Mouse (Mus musculus): ENCODE results near the gene Alppl2. TPM values are rescaled to one million over a fixed set of nuclear protein-coding genes. Genes with fewer than 3 reads are reported as not detected.

Alppl2 gene
- polyA plus RNA-seq, 1 experiment, result not detected

DNA sequence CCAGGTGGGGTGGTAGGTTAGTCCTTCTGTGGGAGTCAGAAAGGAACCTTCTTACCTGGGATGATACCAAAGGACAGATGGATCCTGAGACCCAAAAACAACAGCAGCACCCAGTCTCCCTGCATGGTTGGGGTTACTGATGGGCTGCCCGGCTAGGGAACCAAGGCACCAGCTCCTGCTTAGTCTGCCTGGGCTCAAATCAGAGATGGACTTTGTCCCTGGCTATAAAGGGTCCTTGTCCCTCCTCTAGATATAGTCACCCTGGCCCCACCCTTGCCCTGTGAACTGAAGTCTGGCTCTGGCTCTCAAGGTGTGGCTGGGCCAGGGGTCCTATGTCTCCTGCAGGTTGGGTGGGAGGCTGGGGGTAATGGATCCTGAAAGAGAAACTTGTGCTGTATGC is 11.7 kb upstream of the Alppl2 start, which contains the start of gene Alpi:
Gene Alpi, minus strand, starts transcription at position 196 of the 400 bp plus-strand sequence.
- TF ChIP-seq POLR2A (IDR thresholded peaks at IDR 0.05; ENCODE audit: low read depth, low read length), result no peak
- no peak for TF ChIP-seq CTCF (IDR thresholded peaks at IDR 0.05; ENCODE audit: borderline replicate concordance, insufficient read depth, low read length)
- no peaks in the 10 kb centered on the region for H3K4me1 ChIP-seq (ENCODE audit: control insufficient read depth, insufficient read depth, low read length)
- no peak within 1 kb of the TSS for H3K4me3 ChIP-seq (ENCODE audit: insufficient read depth, low read length)
- no peak within 1 kb of the TSS for H3K27ac ChIP-seq (ENCODE audit: insufficient read depth, low read length)

DNA sequence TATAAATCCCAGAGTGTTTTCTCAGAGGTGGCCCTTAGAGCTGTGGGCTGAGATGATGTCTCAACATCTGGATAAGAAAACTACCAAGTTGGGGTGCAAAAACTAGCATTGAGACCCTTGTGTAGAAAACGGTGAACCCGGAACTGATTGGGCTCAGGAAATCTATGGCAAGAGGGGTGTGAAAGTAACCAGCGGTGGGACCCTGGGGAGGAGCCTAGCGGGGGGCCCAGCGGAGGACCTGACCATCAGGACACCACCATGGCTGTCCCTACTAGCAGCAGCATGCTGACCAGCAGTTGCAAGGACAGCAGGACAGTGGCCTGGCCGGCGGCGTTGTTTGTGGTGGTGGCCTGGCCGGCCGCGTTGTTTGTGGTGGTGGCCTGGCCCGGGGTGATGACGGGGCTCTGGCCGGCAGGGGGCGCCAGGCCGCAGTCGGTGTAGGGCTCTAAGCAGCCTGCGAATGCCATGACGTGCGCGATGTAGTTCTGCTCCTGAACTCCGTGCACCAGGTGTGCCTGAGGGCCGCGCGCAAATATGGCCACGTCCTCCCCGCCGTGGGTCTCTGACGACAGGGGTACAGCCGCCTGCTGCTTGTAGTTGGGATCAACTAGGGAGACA is 8.7 kb upstream of the Alppl2 start:
- no peak overlapping the region for H3K4me3 ChIP-seq (ENCODE audit: insufficient read depth, low read length)

DNA sequence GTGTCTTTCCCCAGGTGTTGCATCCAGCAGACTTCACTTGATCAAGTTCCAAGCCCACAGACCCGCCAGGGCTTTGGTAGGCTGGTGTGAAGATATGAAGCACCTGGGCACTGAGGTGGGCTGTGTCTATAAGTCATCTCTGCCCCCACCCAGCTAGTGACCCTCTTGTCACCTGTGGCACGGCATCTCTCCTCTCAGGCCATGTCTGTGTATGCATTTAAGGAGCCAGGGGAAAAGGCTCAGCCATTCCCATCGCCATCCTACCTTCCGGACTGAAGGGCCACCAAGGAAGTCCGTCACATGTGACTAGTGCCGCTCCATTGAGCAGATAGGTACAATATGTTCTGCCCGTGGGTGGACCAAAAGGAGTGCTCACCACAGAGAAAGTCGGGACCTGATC is 5.9 kb upstream of the Alppl2 start:
- Histone ChIP-seq H3K4me3 (ENCODE audit: insufficient read depth, low read length) (no peak overlapping the region), H3K4me1 (ENCODE audit: control insufficient read depth, insufficient read depth, low read length) (no peaks in the 10 kb centered on the region), H3K27ac (ENCODE audit: insufficient read depth, low read length) (no peak overlapping the region)
- TF ChIP-seq CTCF (IDR thresholded peaks at IDR 0.05; ENCODE audit: borderline replicate concordance, insufficient read depth, low read length), result no peak
- no peak for TF ChIP-seq POLR2A (IDR thresholded peaks at IDR 0.05; ENCODE audit: low read depth, low read length)

More for the DNA sequence above, 8.7 kb upstream of the Alppl2 start:
- no peak for TF ChIP-seq POLR2A (IDR thresholded peaks at IDR 0.05; ENCODE audit: low read depth, low read length)
- peak; percentile 65 for TF ChIP-seq CTCF (IDR thresholded peaks at IDR 0.05; ENCODE audit: borderline replicate concordance, insufficient read depth, low read length)
- Histone ChIP-seq H3K27ac (ENCODE audit: insufficient read depth, low read length) (no peak overlapping the region), H3K4me1 (ENCODE audit: control insufficient read depth, insufficient read depth, low read length) (no peaks in the 10 kb centered on the region)

DNA sequence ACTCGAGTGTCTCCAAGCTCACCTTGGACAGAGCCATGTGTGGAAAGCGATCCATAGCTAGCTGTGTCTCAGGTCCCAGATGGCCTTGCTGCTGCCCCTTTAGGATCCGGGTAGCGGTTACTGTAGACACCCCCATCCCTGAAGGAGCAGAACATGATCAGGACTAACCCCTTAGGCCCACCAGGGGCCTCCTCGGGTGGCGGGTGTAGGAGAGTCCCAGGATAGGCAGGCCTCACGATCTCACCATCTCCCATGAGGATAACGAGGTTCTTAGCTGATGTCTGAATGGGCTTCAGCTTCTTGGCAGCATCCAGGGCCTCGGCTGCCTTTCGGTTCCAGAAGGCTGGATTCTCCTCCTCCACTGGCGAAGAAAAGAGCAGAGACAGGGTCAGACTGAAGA is 477 bp downstream of the Alppl2 start:
- no peak for TF ChIP-seq CTCF (IDR thresholded peaks at IDR 0.05; ENCODE audit: borderline replicate concordance, insufficient read depth, low read length)
- no peak for TF ChIP-seq POLR2A (IDR thresholded peaks at IDR 0.05; ENCODE audit: low read depth, low read length)

DNA sequence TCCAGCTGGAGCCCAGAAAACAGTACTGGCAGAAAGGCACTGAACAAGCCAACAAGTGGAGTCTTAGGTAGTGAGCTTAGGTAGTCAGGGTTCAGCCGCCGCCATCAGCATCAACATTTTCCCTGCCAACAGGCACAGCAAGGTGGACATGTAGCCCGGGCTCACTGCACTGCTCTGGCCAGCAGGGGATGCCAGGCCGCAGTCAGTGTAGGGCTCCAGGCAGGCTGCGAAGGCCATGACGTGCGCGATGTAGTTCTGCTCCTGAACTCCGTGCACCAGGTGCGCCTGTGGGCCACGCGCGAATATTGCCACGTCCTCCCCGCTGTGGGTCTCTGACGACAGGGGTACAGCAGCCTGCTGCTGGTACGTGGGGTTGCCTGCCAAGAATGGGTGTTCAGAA is 2.8 kb downstream of the Alppl2 start:
- H3K27ac ChIP-seq (ENCODE audit: insufficient read depth, low read length), result no peak overlapping the region
- no peaks in the 10 kb centered on the region for H3K4me1 ChIP-seq (ENCODE audit: control insufficient read depth, insufficient read depth, low read length)
- no peak for TF ChIP-seq POLR2A (IDR thresholded peaks at IDR 0.05; ENCODE audit: low read depth, low read length)
- TF ChIP-seq CTCF (IDR thresholded peaks at IDR 0.05; ENCODE audit: borderline replicate concordance, insufficient read depth, low read length), result 0 out of 2 replicates have a peak, but pooled peaks have one; percentile 5
- no peak overlapping the region for H3K4me3 ChIP-seq (ENCODE audit: insufficient read depth, low read length)

More for the DNA sequence above, 477 bp downstream of the Alppl2 start:
- no peak overlapping the region for H3K4me3 ChIP-seq (ENCODE audit: insufficient read depth, low read length)
- H3K4me1 ChIP-seq (ENCODE audit: control insufficient read depth, insufficient read depth, low read length), result no peaks in the 10 kb centered on the region
- H3K27ac ChIP-seq (ENCODE audit: insufficient read depth, low read length), result no peak overlapping the region

DNA sequence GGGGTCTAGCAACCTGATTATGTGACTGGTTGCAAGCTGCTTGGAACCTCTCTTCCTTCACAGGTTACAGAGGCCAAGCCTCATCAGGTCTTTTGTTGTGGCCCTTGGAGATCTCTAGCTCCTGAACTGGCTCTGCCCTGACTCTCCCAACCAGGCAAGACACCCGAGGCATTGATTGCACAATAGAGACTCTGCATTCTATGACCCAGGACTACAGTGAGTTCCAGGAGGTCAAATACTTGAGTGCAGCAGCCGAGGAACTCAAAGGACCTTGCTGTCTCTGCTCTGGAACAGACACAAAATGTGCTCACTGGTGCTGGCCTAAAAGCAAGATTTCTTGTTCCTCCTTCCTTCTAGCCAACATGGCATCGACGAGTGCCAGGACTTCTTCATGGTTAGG is 3.5 kb downstream of the Alppl2 start:
- TF ChIP-seq CTCF (IDR thresholded peaks at IDR 0.05; ENCODE audit: borderline replicate concordance, insufficient read depth, low read length) (no peak), POLR2A (IDR thresholded peaks at IDR 0.05; ENCODE audit: low read depth, low read length) (no peak)
- Histone ChIP-seq H3K4me1 (ENCODE audit: control insufficient read depth, insufficient read depth, low read length) (no peaks in the 10 kb centered on the region), H3K4me3 (ENCODE audit: insufficient read depth, low read length) (no peak overlapping the region), H3K27ac (ENCODE audit: insufficient read depth, low read length) (no peak overlapping the region)

DNA sequence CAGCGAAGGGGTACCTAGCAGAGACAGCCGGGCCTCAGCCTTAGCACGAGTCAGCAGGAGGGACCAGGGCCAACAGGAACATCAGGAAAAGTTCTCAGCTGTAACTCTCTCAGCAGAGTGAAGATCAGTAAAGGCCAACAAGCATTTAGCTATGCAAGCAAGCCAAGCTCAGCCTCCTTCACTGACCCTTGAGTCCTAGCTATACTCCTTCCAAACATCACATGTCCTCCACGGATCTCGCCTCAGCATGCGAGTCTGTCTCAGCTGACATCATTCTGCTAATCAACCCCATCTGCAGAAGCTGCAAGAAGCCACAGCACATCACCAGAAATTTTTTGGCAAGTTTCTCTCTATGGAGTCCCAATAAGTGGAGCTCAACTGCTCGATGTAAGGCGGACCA is 16.0 kb downstream of the Alppl2 start:
- Histone ChIP-seq H3K4me3 (ENCODE audit: insufficient read depth, low read length) (no peak overlapping the region), H3K4me1 (ENCODE audit: control insufficient read depth, insufficient read depth, low read length) (no peaks in the 10 kb centered on the region), H3K27ac (ENCODE audit: insufficient read depth, low read length) (no peak overlapping the region)
- TF ChIP-seq CTCF (IDR thresholded peaks at IDR 0.05; ENCODE audit: borderline replicate concordance, insufficient read depth, low read length), result no peak
- no peak for TF ChIP-seq POLR2A (IDR thresholded peaks at IDR 0.05; ENCODE audit: low read depth, low read length)

DNA sequence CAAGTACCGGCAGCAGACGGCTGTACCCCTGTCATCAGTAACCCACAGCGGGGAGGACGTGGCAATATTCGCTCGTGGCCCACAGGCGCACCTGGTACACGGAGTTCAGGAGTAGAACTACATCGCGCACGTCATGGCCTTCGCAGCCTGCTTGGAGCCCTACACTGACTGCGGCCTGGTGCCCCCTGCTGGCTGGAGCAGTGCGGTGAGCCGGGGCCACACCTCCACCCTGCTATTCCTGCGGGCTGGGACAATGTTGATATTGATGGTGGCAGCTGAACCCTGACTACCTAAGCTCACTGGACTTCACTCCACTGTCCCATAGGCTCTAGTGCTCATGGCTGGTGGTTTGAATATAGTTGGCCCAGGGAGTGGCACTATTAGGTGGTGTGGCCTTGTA is 19.0 kb downstream of the Alppl2 start:
- no peak overlapping the region for H3K4me3 ChIP-seq (ENCODE audit: insufficient read depth, low read length)
- TF ChIP-seq POLR2A (IDR thresholded peaks at IDR 0.05; ENCODE audit: low read depth, low read length), result no peak
- TF ChIP-seq CTCF (IDR thresholded peaks at IDR 0.05; ENCODE audit: borderline replicate concordance, insufficient read depth, low read length), result peak; percentile 45; the same call in 1 of the 2 replicates
- H3K4me1 ChIP-seq (ENCODE audit: control insufficient read depth, insufficient read depth, low read length), result no peaks in the 10 kb centered on the region
- no peak overlapping the region for H3K27ac ChIP-seq (ENCODE audit: insufficient read depth, low read length)

DNA sequence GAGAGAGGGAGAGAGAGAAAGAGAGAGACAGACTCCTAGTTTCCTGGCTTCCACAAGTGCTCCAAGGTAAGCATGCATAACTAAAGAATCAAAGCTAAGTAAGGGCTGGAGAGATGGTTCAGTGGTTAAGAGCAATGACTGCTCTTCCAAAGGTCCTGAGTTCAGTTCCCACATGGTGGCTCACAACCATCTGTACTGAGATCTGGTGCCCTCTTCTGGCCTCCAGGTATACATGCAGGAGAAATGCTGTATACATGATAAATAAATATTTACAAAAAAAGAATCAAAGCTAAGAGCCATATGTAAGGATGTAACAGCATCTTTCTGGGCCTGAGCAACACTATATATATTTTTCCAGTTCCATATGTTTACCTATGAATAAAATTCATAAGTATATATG is 28.8 kb downstream of the Alppl2 start:
- Histone ChIP-seq H3K4me1 (ENCODE audit: control insufficient read depth, insufficient read depth, low read length) (no peaks in the 10 kb centered on the region), H3K27ac (ENCODE audit: insufficient read depth, low read length) (no peak overlapping the region), H3K4me3 (ENCODE audit: insufficient read depth, low read length) (no peak overlapping the region)
- no peak for TF ChIP-seq CTCF (IDR thresholded peaks at IDR 0.05; ENCODE audit: borderline replicate concordance, insufficient read depth, low read length)
- no peak for TF ChIP-seq POLR2A (IDR thresholded peaks at IDR 0.05; ENCODE audit: low read depth, low read length)

DNA sequence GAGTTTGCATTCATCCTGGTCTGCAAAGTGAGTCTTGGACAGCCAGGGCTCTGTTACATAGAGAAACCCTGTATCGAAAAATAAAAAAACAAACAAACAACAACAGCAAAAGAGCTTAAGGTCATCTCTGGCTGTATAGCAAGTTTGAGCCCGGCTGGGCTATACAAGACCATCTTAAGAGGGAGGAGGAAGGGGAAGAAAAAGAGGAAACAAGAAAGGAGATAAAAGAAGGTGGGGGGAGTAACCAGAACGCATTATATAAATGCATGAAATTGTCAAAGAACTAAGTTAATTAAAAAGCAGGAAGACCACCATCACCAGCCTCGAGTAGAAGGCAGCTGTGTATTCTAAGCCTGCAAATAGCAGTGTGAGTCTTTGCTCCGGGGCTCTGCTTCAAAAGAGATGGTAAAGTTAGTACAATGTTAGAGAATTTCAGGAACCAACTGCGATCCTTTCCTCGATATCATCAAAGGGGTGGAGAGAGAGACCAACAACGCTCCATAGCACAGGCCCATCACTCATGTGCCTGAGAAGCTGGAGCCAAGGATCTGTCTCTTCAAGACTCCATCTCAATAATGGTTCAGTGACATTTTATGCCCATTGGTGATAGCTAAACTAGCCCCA is 30.6 kb downstream of the Alppl2 start:
- TF ChIP-seq POLR2A (IDR thresholded peaks at IDR 0.05; ENCODE audit: low read depth, low read length) (no peak), CTCF (IDR thresholded peaks at IDR 0.05; ENCODE audit: borderline replicate concordance, insufficient read depth, low read length) (no peak)
- Histone ChIP-seq H3K4me1 (ENCODE audit: control insufficient read depth, insufficient read depth, low read length) (no peaks in the 10 kb centered on the region), H3K27ac (ENCODE audit: insufficient read depth, low read length) (no peak overlapping the region), H3K4me3 (ENCODE audit: insufficient read depth, low read length) (no peak overlapping the region)

All from embryonic fibroblast, embryonic 13.5 days (primary cell).